Mouse (Mus musculus) MEL (cell line): ENCODE results near the gene Rexo5. TPM values are rescaled to one million over a fixed set of nuclear protein-coding genes. Genes with fewer than 3 reads are reported as not detected.

Experiments
- DNase-seq: peaks from one replicate; pipeline ENCODE4 v3.0.0; 2011; ENCODE audit warnings: low read depth, low spot score
- H3K27ac ChIP-seq: 2 replicates; pipeline ENCODE4 v1.5.1; 2012; ENCODE audit warnings: low read depth, mild to moderate bottlenecking, control low read depth, low read length, moderate library complexity; ENCODE audit not compliant: control insufficient read depth
- H3K27me3 ChIP-seq, 2 experiments: fragments of 150-350 bp in 1 of 2; sonication (generic) in 1 of 2; 2 replicates each; pipeline ENCODE4 v1.6.1; 2012; ENCODE audit warnings: low read length in 2 of 2, mild to moderate bottlenecking in 2 of 2, improper control_type of control experiment in 1 of 2, moderate library complexity in 1 of 2; ENCODE audit not compliant: insufficient read depth in 2 of 2, control insufficient read depth in 1 of 2
- H3K36me3 ChIP-seq, 2 experiments: 2 replicates each; pipeline ENCODE4 v1.6.1; 2012 to 2014; ENCODE audit warnings: low read length in 2 of 2, improper control_type of control experiment in 1 of 2, inconsistent platforms in 1 of 2, mild to moderate bottlenecking in 1 of 2; ENCODE audit not compliant: insufficient read depth in 2 of 2, control insufficient read depth in 1 of 2
- H3K4me1 ChIP-seq, 2 experiments: fragments of 150-350 bp in 1 of 2; sonication (generic) in 1 of 2; 2 replicates each; pipeline ENCODE4 v1.6.1; 2012; ENCODE audit warnings: low read length in 2 of 2, improper control_type of control experiment in 1 of 2, mild to moderate bottlenecking in 1 of 2; ENCODE audit not compliant: insufficient read depth in 2 of 2, control insufficient read depth in 1 of 2
- H3K4me3 ChIP-seq, 2 experiments: fragments of 150-350 bp in 1 of 2; sonication (generic) in 1 of 2; 2 replicates each; pipeline ENCODE4 v1.5.1; 2012; ENCODE audit warnings: low read depth in 2 of 2, low read length in 2 of 2, mild to moderate bottlenecking in 2 of 2, moderate library complexity in 2 of 2, control low read depth in 1 of 2, improper control_type of control experiment in 1 of 2; ENCODE audit not compliant: control insufficient read depth in 1 of 2, insufficient read depth in 1 of 2
- H3K79me2 ChIP-seq: 2 replicates; pipeline ENCODE4 v1.6.1; 2012; ENCODE audit warnings: mild to moderate bottlenecking, low read length, moderate library complexity; ENCODE audit not compliant: control insufficient read depth, poor library complexity, insufficient read depth
- H3K9ac ChIP-seq: 2 replicates; pipeline ENCODE4 v1.6.1; 2012; ENCODE audit warnings: low read depth, mild to moderate bottlenecking, control low read depth, low read length, moderate library complexity; ENCODE audit not compliant: control insufficient read depth, poor library complexity, severe bottlenecking
- H3K9me3 ChIP-seq: fragments of 150-350 bp; sonication (generic); replicated peaks from 2 replicates; pipeline ENCODE4 v1.6.1; 2012; ENCODE audit warnings: mild to moderate bottlenecking, low read length, improper control_type of control experiment, moderate library complexity; ENCODE audit not compliant: insufficient read depth
- BHLHE40 ChIP-seq: IDR thresholded peaks from 2 replicates; pipeline ENCODE4 v1.6.1; 2012; ENCODE audit warnings: low read depth, mild to moderate bottlenecking, inconsistent platforms, low read length, improper control_type of control experiment, borderline replicate concordance
- CHD1 ChIP-seq: IDR thresholded peaks from 2 replicates; pipeline ENCODE4 v1.6.1; 2012; ENCODE audit warnings: low read depth, mild to moderate bottlenecking, inconsistent platforms, low read length, improper control_type of control experiment
- CTCF ChIP-seq, 3 experiments: IDR thresholded peaks in 2 of 3; conservative IDR thresholded peaks in 1 of 3; 2 replicates each; pipeline ENCODE4 v1.5.1; 2011 to 2012; ENCODE audit warnings: low read length in 3 of 3, low read depth in 2 of 3, mild to moderate bottlenecking in 2 of 3, improper control_type of control experiment in 1 of 3, inconsistent platforms in 1 of 3, mixed read lengths in 1 of 3, moderate library complexity in 1 of 3; ENCODE audit not compliant: control insufficient read depth in 1 of 3, insufficient read depth in 1 of 3, poor library complexity in 1 of 3, severe bottlenecking in 1 of 3
- E2F4 ChIP-seq: IDR thresholded peaks from 2 replicates; pipeline ENCODE4 v1.6.1; 2011; ENCODE audit warnings: low read depth, low read length, improper control_type of control experiment, borderline replicate concordance
- ELF1 ChIP-seq: IDR thresholded peaks from 2 replicates; pipeline ENCODE4 v1.6.1; 2014; ENCODE audit warnings: low read depth, mild to moderate bottlenecking, inconsistent platforms, low read length, improper control_type of control experiment, moderate library complexity
- ETS1 ChIP-seq: IDR thresholded peaks from 2 replicates; pipeline ENCODE4 v1.6.1; 2012; ENCODE audit warnings: low read depth, mild to moderate bottlenecking, inconsistent platforms, low read length, improper control_type of control experiment, moderate library complexity
- GABPA ChIP-seq: IDR thresholded peaks from 2 replicates; pipeline ENCODE4 v1.6.1; 2012; ENCODE audit warnings: low read depth, mild to moderate bottlenecking, inconsistent platforms, low read length, improper control_type of control experiment, moderate library complexity
- GATA1 ChIP-seq: IDR thresholded peaks from 2 replicates; pipeline ENCODE4 v1.6.1; 2011; ENCODE audit warnings: low read depth, low read length, improper control_type of control experiment
- JUND ChIP-seq: IDR thresholded peaks from 2 replicates; pipeline ENCODE4 v1.6.1; 2011; ENCODE audit warnings: low read depth, mild to moderate bottlenecking, improper control_type of control experiment, low read length
- KAT2A ChIP-seq: conservative IDR thresholded peaks from 2 replicates; pipeline ENCODE4 v1.6.1; 2012; ENCODE audit warnings: low read depth, low read length, improper control_type of control experiment, inconsistent platforms
- MAFK ChIP-seq: IDR thresholded peaks from 2 replicates; pipeline ENCODE4 v1.6.1; 2011; ENCODE audit warnings: low read depth, mild to moderate bottlenecking, low read length, improper control_type of control experiment, borderline replicate concordance
- MAZ ChIP-seq: IDR thresholded peaks from 2 replicates; pipeline ENCODE4 v1.6.1; 2012; ENCODE audit warnings: low read depth, mild to moderate bottlenecking, inconsistent platforms, low read length, improper control_type of control experiment
- MEF2A ChIP-seq: IDR thresholded peaks from 2 replicates; pipeline ENCODE4 v1.6.1; 2014; ENCODE audit warnings: low read depth, mild to moderate bottlenecking, inconsistent platforms, low read length, improper control_type of control experiment; ENCODE audit not compliant: poor library complexity, insufficient replicate concordance, severe bottlenecking; ENCODE audit errors: extremely low read depth
- NRF1 ChIP-seq: IDR thresholded peaks from 2 replicates; pipeline ENCODE4 v1.6.1; 2014; ENCODE audit warnings: low read depth, mild to moderate bottlenecking, inconsistent platforms, low read length, improper control_type of control experiment, moderate library complexity; ENCODE audit not compliant: poor library complexity, insufficient read depth, severe bottlenecking
- POLR2AphosphoS5 ChIP-seq: IDR thresholded peaks from 2 replicates; pipeline ENCODE4 v1.6.1; 2012; ENCODE audit warnings: low read depth, borderline replicate concordance, mild to moderate bottlenecking, inconsistent platforms, low read length, moderate library complexity, mixed read lengths
- RAD21 ChIP-seq: IDR thresholded peaks from 2 replicates; pipeline ENCODE4 v1.6.1; 2011; ENCODE audit warnings: mild to moderate bottlenecking, low read depth, low read length, improper control_type of control experiment
- RCOR1 ChIP-seq: IDR thresholded peaks from 2 replicates; pipeline ENCODE4 v1.6.1; 2012; ENCODE audit warnings: low read depth, mild to moderate bottlenecking, inconsistent platforms, low read length, improper control_type of control experiment
- SIN3A ChIP-seq: IDR thresholded peaks from 2 replicates; pipeline ENCODE4 v1.6.1; 2012; ENCODE audit warnings: low read length, improper control_type of control experiment, inconsistent platforms
- SMC3 ChIP-seq: IDR thresholded peaks from 2 replicates; pipeline ENCODE4 v1.6.1; 2011; ENCODE audit warnings: low read depth, low read length, improper control_type of control experiment
- TAL1 ChIP-seq: IDR thresholded peaks from 2 replicates; pipeline ENCODE4 v1.6.1; 2012; ENCODE audit warnings: mild to moderate bottlenecking, inconsistent platforms, low read length, moderate library complexity, mixed read lengths
- USF1 ChIP-seq: IDR thresholded peaks from 2 replicates; pipeline ENCODE4 v1.6.1; 2014; ENCODE audit warnings: low read depth, mild to moderate bottlenecking, inconsistent platforms, low read length, improper control_type of control experiment, moderate library complexity
- USF2 ChIP-seq, 2 experiments: IDR thresholded peaks; 2 replicates each; pipeline ENCODE4 v1.6.1; 2011 to 2012; ENCODE audit warnings: improper control_type of control experiment in 2 of 2, low read length in 2 of 2, borderline replicate concordance in 1 of 2, inconsistent platforms in 1 of 2, low read depth in 1 of 2, mild to moderate bottlenecking in 1 of 2; ENCODE audit not compliant: insufficient read depth in 1 of 2
- ZC3H11A ChIP-seq: IDR thresholded peaks from 2 replicates; pipeline ENCODE4 v1.6.1; 2012; ENCODE audit warnings: low read depth, mild to moderate bottlenecking, inconsistent platforms, low read length, improper control_type of control experiment
- ZKSCAN1 ChIP-seq: IDR thresholded peaks from 2 replicates; pipeline ENCODE4 v1.6.1; 2012; ENCODE audit warnings: low read depth, mild to moderate bottlenecking, inconsistent platforms, low read length, improper control_type of control experiment, moderate library complexity
- ZNF384 ChIP-seq: IDR thresholded peaks from 2 replicates; pipeline ENCODE4 v1.6.1; 2012; ENCODE audit warnings: low read depth, mild to moderate bottlenecking, inconsistent platforms, low read length, improper control_type of control experiment
- polyA plus RNA-seq, 2 experiments: library from polyadenylated mRNA; stranded (reverse) in 1 of 2; unstranded in 1 of 2; fragments of >175 nt in 1 of 2; fragments of >200 nt in 1 of 2; gene quantifications; 2 replicates each; pipeline versions ENCODE4 v1.2.1 to v1.2.4; 2012; ENCODE audit warnings: low replicate concordance in 2 of 2, low read depth in 1 of 2; ENCODE audit not compliant: insufficient read length in 2 of 2, insufficient read depth in 1 of 2, missing spikeins in 1 of 2
- total RNA-seq: library from RNA; depleted of rRNA; stranded (reverse); fragments of 300-350 nt; gene quantifications from 2 replicates; pipeline ENCODE4 v1.2.3, GENCODE M21; 2012

Gene Rexo5
- total and polyA plus RNA-seq, 3 experiments: 11.7 to 18.3 TPM; not detected in 1

GRCm38 (mm10) chr7:119860116-119860515, 66.3 kb downstream of the Rexo5 start:
- Histone ChIP-seq H3K4me1 (peaks cover 12% of the 10 kb centered on the region in 2 experiments), H3K9ac (no peak overlapping the region), H3K4me3 (no peak overlapping the region), H3K36me3 (peaks cover 0 to 16% of the 10 kb centered on the region in 2 experiments; a peak in 2 of 4 replicates), H3K27me3 (no peaks in the 10 kb centered on the region), H3K79me2 (no peaks in the 10 kb centered on the region), H3K9me3 (no peaks in the 10 kb centered on the region), H3K27ac (no peak overlapping the region)
- DNase-seq: no peak
- TF ChIP-seq MEF2A (no peak), USF1 (no peak), ZNF384 (no peak), CTCF (IDR thresholded peaks at IDR 0.05 in 2 of 3, conservative IDR thresholded peaks at IDR 0.05 in 1 of 3; ENCODE audit: control insufficient read depth in 1 of 3, insufficient read depth in 1 of 3, low read depth in 2 of 3, low read length in 3 of 3, poor library complexity in 1 of 3, severe bottlenecking in 1 of 3) (no peak), JUND (no peak), POLR2AphosphoS5 (no peak), KAT2A (no peak), NRF1 (no peak), ZC3H11A (no peak), MAFK (no peak), CHD1 (no peak)
- TF ChIP-seq, all 39 proteins: peak for 0

DNA sequence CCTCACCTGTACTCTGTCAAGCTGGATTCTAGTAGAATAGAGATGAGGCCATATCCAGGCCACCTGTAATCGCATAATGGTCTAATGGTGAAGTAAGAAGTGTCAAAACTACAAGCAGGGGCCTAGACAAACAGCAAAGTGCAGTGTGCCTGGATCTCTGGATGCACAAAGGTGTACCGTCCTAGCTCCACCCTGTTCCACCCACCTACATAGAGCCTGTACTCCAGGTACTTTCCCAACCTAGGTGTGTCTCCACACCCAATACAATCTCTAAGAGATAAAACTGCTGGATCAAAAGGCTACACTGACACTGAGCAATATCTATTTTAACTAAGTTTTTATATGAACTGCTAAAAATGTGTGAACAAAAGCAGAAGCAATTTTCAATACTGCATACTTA, 66.7 kb downstream of the Rexo5 start:
- Histone ChIP-seq H3K36me3 (peaks cover 0 to 13% of the 10 kb centered on the region in 2 experiments; a peak in 2 of 4 replicates), H3K27ac (no peak overlapping the region), H3K27me3 (no peaks in the 10 kb centered on the region), H3K4me3 (no peak overlapping the region), H3K9me3 (no peaks in the 10 kb centered on the region), H3K9ac (no peak overlapping the region), H3K79me2 (no peaks in the 10 kb centered on the region), H3K4me1 (peaks cover 9 to 10% of the 10 kb centered on the region in 2 experiments)
- no peak for DNase-seq
- TF ChIP-seq SIN3A (no peak), ETS1 (no peak), MAFK (no peak), ZNF384 (no peak), NRF1 (no peak), ZKSCAN1 (no peak), TAL1 (no peak), MAZ (no peak), GABPA (no peak), RCOR1 (no peak), SMC3 (no peak), USF2 (IDR thresholded peaks at IDR 0.05; ENCODE audit: borderline replicate concordance in 1 of 2, insufficient read depth in 1 of 2, low read depth in 1 of 2, low read length in 2 of 2) (no peak), USF1 (no peak), BHLHE40 (no peak), MEF2A (no peak), ELF1 (no peak), RAD21 (no peak), GATA1 (no peak), E2F4 (no peak)
